Mouse (Mus musculus): ENCODE measurements at regions not wholly inside any gene's neighbourhood (a gene's known extent, or its start where the extent isn't known, plus 50 kb on each side); places are given as distances from the start of the nearest gene placed in this dataset.

- 89% methylated on average over 2 of the region's 2 CpGs for WGBS
- TF ChIP-seq CTCF (IDR thresholded peaks at IDR 0.05; ENCODE audit: extremely low read depth, insufficient read depth, insufficient read length, insufficient replicate concordance) (no peak), POLR2A (IDR thresholded peaks at IDR 0.05; ENCODE audit: low read depth, low read length) (no peak)
- Histone ChIP-seq H3K4me3 (ENCODE audit: extremely low read depth, insufficient read depth, insufficient read length) (no peak overlapping the region), H3K27ac (ENCODE audit: insufficient read depth, low read length) (no peak overlapping the region), H3K36me3 (ENCODE audit: control insufficient read depth, insufficient read depth, low read length) (no peaks in the 10 kb centered on the region), H3K4me1 (ENCODE audit: control insufficient read depth, insufficient read depth, insufficient read length) (no peaks in the 10 kb centered on the region), H3K27me3 (ENCODE audit: control insufficient read depth, insufficient read depth, low read length) (no peaks in the 10 kb centered on the region)
- DNase-seq (ENCODE audit: low read depth in 1 of 2, low spot score in 2 of 2) = no peak
These were observed 179.3 kb downstream of the Slc4a3 start for GRCm38 (mm10) chr1:75725329-75725728.

DNA sequence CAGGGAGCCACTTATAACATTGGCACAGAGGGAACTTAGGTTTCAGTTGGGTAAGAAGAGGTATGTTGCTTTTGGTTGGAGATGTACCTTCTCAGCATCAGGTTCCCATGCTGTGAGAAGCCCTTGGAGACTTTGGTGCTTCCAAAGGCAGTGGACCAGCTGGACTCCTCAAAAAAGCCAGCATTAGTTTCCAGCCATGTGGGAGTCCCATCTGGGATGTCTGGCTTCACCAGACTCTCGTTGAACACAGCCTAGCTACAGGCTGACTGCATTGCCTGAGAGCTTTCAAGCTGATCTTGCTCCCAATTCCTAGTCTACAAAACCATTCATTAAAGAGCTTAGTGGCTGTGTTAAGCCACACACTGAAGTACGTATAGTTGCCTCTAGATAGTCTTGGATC is 182.8 kb downstream of the Slc4a3 start:
- no peaks in the 10 kb centered on the region for H3K27me3 ChIP-seq (ENCODE audit: control insufficient read depth, insufficient read depth, low read length)
- no peaks in the 10 kb centered on the region for H3K4me1 ChIP-seq (ENCODE audit: control insufficient read depth, insufficient read depth, insufficient read length)
- DNase-seq (ENCODE audit: low read depth in 1 of 2, low spot score in 2 of 2) = no peak
- TF ChIP-seq POLR2A (IDR thresholded peaks at IDR 0.05; ENCODE audit: low read depth, low read length) = no peak
- no peak for TF ChIP-seq CTCF (IDR thresholded peaks at IDR 0.05; ENCODE audit: extremely low read depth, insufficient read depth, insufficient read length, insufficient replicate concordance)
- 69% methylated on average over 2 of the region's 2 CpGs for whole genome bisulfite sequencing
- H3K4me3 ChIP-seq (ENCODE audit: extremely low read depth, insufficient read depth, insufficient read length) = no peak overlapping the region
- H3K27ac ChIP-seq (ENCODE audit: insufficient read depth, low read length) = no peak overlapping the region
- H3K36me3 ChIP-seq (ENCODE audit: control insufficient read depth, insufficient read depth, low read length) = no peaks in the 10 kb centered on the region

DNA sequence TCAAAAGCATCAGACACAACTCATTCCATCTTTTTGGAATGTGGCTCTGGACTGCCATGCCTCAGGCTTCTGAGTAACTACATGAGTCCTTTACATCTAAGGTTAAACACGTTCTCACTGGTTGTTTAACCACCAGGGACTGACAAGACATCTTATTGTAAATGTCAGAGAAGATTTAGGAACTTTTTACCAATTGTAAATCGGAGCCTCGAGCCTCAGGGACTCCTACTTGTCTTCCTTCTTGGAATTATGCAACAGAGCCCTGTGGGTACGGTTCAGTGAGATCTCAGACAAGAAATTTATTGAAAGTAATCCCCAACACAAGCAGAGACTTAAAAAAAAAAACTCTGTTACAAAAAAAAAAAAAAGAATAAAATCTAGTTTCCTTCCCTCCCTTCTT is 187.7 kb downstream of the Slc4a3 start:
- no peaks in the 10 kb centered on the region for H3K27me3 ChIP-seq (ENCODE audit: control insufficient read depth, insufficient read depth, low read length)
- 57% methylated on average over 4 of the region's 4 CpGs for WGBS
- H3K36me3 ChIP-seq (ENCODE audit: control insufficient read depth, insufficient read depth, low read length) = no peaks in the 10 kb centered on the region
- no peaks in the 10 kb centered on the region for H3K4me1 ChIP-seq (ENCODE audit: control insufficient read depth, insufficient read depth, insufficient read length)
- H3K27ac ChIP-seq (ENCODE audit: insufficient read depth, low read length) = no peak overlapping the region
- TF ChIP-seq CTCF (IDR thresholded peaks at IDR 0.05; ENCODE audit: extremely low read depth, insufficient read depth, insufficient read length, insufficient replicate concordance) (no peak), POLR2A (IDR thresholded peaks at IDR 0.05; ENCODE audit: low read depth, low read length) (no peak)
- no peak overlapping the region for H3K4me3 ChIP-seq (ENCODE audit: extremely low read depth, insufficient read depth, insufficient read length)
- no peak for DNase-seq (ENCODE audit: low read depth in 1 of 2, low spot score in 2 of 2)

DNA sequence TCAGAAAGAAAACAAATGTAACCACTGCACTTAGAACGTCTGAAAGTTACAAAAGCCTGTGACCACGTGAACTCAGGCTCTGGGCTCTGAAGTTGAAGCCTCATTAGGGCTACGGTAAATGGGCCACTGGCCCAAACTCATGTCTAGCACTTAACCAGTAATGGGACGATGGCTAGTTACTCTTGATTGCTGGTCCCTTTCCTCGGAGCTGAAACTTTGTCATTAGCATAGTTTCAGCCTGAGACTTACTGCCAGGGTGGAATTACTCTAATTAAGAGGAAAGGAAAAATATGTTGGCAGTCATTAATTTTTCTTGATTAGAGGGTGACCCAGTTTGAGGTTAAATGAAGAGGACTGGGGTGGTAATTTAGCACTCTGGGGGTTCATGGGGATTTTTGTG is 192.6 kb downstream of the Slc4a3 start:
- TF ChIP-seq CTCF (IDR thresholded peaks at IDR 0.05; ENCODE audit: extremely low read depth, insufficient read depth, insufficient read length, insufficient replicate concordance) (no peak), POLR2A (IDR thresholded peaks at IDR 0.05; ENCODE audit: low read depth, low read length) (no peak)
- 69% methylated on average over 5 of the region's 5 CpGs for WGBS
- H3K36me3 ChIP-seq (ENCODE audit: control insufficient read depth, insufficient read depth, low read length) = no peaks in the 10 kb centered on the region

DNA sequence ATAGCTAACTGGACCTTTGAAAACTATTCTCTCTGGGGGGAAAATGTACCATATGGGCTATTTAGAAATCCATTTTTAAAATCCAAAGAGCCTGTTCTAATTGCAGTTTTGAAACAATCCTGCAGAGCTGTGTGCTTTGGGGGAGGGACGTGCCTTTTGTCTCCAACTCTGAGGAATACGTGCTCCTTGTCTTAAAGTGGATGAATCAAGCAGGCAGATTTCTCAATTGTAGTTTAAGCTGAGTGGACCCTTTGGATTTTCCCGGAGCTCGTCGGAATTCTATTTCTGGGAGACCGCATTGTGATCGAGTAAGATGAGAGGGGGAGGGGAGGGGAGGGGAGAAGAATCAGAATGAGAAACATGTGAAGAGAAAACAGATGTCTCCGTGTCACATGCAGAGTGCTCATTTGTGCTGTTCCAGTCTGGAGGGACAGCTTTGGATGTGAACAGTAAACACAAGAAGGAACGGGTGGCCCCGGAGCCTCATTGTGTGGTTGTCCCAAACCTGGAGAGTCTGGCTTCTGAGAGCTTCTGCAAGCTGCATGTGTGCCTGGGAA is 203.7 kb downstream of the Slc4a3 start:
- WGBS = 86% methylated on average over 10 of the region's 10 CpGs
- H3K27me3 ChIP-seq (ENCODE audit: control insufficient read depth, insufficient read depth, low read length) = no peaks in the 10 kb centered on the region

More for the DNA sequence above, 192.6 kb downstream of the Slc4a3 start:
- Histone ChIP-seq H3K27me3 (ENCODE audit: control insufficient read depth, insufficient read depth, low read length) (no peaks in the 10 kb centered on the region), H3K4me1 (ENCODE audit: control insufficient read depth, insufficient read depth, insufficient read length) (no peaks in the 10 kb centered on the region), H3K27ac (ENCODE audit: insufficient read depth, low read length) (no peak overlapping the region), H3K4me3 (ENCODE audit: extremely low read depth, insufficient read depth, insufficient read length) (no peak overlapping the region)
- no peak for DNase-seq (ENCODE audit: low read depth in 1 of 2, low spot score in 2 of 2)

DNA sequence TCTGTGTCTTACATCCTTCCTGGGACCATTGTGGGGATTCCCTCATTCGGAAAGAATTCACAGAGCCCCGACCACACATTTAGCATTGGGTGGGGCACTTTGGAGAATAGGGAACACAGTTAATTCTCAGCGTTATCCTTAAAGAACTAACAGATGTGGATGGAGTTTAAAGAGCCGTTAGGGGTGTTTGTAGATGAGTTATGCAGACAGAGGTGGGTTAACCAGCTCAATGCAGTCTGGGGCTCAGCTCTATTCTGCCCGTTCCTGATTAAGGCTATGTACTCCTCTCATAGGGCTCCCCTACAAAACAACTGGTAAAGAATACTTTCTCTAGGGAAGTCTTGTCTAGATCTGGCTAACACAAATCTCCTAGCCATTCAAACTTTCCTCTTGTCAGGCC is 226.1 kb downstream of the Slc4a3 start:
- Histone ChIP-seq H3K27ac (ENCODE audit: insufficient read depth, low read length) (no peak overlapping the region), H3K4me1 (ENCODE audit: control insufficient read depth, insufficient read depth, insufficient read length) (no peaks in the 10 kb centered on the region), H3K36me3 (ENCODE audit: control insufficient read depth, insufficient read depth, low read length) (no peaks in the 10 kb centered on the region), H3K27me3 (ENCODE audit: control insufficient read depth, insufficient read depth, low read length) (no peaks in the 10 kb centered on the region), H3K4me3 (ENCODE audit: extremely low read depth, insufficient read depth, insufficient read length) (no peak overlapping the region)
- TF ChIP-seq POLR2A (IDR thresholded peaks at IDR 0.05; ENCODE audit: low read depth, low read length) (no peak), CTCF (IDR thresholded peaks at IDR 0.05; ENCODE audit: extremely low read depth, insufficient read depth, insufficient read length, insufficient replicate concordance) (no peak)
- WGBS = 61% methylated on average over 5 of the region's 5 CpGs
- no peak for DNase-seq (ENCODE audit: low read depth in 1 of 2, low spot score in 2 of 2)

More for the DNA sequence above, 203.7 kb downstream of the Slc4a3 start:
- H3K36me3 ChIP-seq (ENCODE audit: control insufficient read depth, insufficient read depth, low read length) = no peaks in the 10 kb centered on the region
- TF ChIP-seq POLR2A (IDR thresholded peaks at IDR 0.05; ENCODE audit: low read depth, low read length) (no peak), CTCF (IDR thresholded peaks at IDR 0.05; ENCODE audit: extremely low read depth, insufficient read depth, insufficient read length, insufficient replicate concordance) (no peak)
- no peak overlapping the region for H3K27ac ChIP-seq (ENCODE audit: insufficient read depth, low read length)
- H3K4me1 ChIP-seq (ENCODE audit: control insufficient read depth, insufficient read depth, insufficient read length) = no peaks in the 10 kb centered on the region
- no peak for DNase-seq (ENCODE audit: low read depth in 1 of 2, low spot score in 2 of 2)
- no peak overlapping the region for H3K4me3 ChIP-seq (ENCODE audit: extremely low read depth, insufficient read depth, insufficient read length)

GRCm38 (mm10) chr1:75773014-75773413 is 226.9 kb downstream of the Slc4a3 start:
- no peak for DNase-seq (ENCODE audit: low read depth in 1 of 2, low spot score in 2 of 2)
- no peak for TF ChIP-seq POLR2A (IDR thresholded peaks at IDR 0.05; ENCODE audit: low read depth, low read length)
- TF ChIP-seq CTCF (IDR thresholded peaks at IDR 0.05; ENCODE audit: extremely low read depth, insufficient read depth, insufficient read length, insufficient replicate concordance) = no peak
- Histone ChIP-seq H3K36me3 (ENCODE audit: control insufficient read depth, insufficient read depth, low read length) (no peaks in the 10 kb centered on the region), H3K4me3 (ENCODE audit: extremely low read depth, insufficient read depth, insufficient read length) (no peak overlapping the region), H3K27me3 (ENCODE audit: control insufficient read depth, insufficient read depth, low read length) (no peaks in the 10 kb centered on the region), H3K4me1 (ENCODE audit: control insufficient read depth, insufficient read depth, insufficient read length) (no peaks in the 10 kb centered on the region), H3K27ac (ENCODE audit: insufficient read depth, low read length) (no peak overlapping the region)
- WGBS = 80% methylated on average over 5 of the region's 5 CpGs

Measured in spleen, adult 2 months (tissue).